Mouse (Mus musculus): ENCODE data around the gene Lrp6. TPM values are rescaled to one million over a fixed set of nuclear protein-coding genes. Genes with fewer than 3 reads are reported as not detected.

The Lrp6 gene
- polyA plus RNA-seq, 1 experiment from 2014 or later, result 37.5 TPM

Other genes starting within 250 kb of the Lrp6 start
- gene Bcl2l14, start 170.6 kb downstream of the Lrp6 start, polyA plus RNA-seq (2015; fragmentation: Nextera tagmentation; extraction: Ambion mirVana), result 4.6 and 5.5 TPM in 2 replicates
- gene Mansc1, start 65.5 kb upstream of the Lrp6 start, polyA plus RNA-seq (2015; fragmentation: Nextera tagmentation; extraction: Ambion mirVana), result 6.9 and 7.0 TPM in 2 replicates
- 15.8 and 16.4 TPM in 2 replicates for gene Borcs5, start 72.5 kb upstream of the Lrp6 start, polyA plus RNA-seq (2015; fragmentation: Nextera tagmentation; extraction: Ambion mirVana)
- gene Dusp16, start 225.7 kb upstream of the Lrp6 start, polyA plus RNA-seq (2015; fragmentation: Nextera tagmentation; extraction: Ambion mirVana), result 11.0 and 11.8 TPM in 2 replicates

All from kidney, embryonic 15.5 days (tissue).